Mouse (Mus musculus) stomach, postnatal 0 days (tissue): ENCODE measurements around the gene Otof. TPM values are rescaled to one million over a fixed set of nuclear protein-coding genes. Genes with fewer than 3 reads are reported as not detected.

Source experiments
- ATAC-seq: fragments of 200-750 bp; cut with Nextera tagmentation; 2 replicates; pipeline ENCODE4 v1.8.0; 2017; ENCODE audit not compliant: low FRiP score, low TSS enrichment
- DNase-seq: peaks from one replicate; pipeline ENCODE4 v3.0.0-alpha.2; 2016; ENCODE audit warnings: low spot score
- H3K27ac ChIP-seq: fragments of 300-500 bp; sonication (generic); replicated peaks from 2 replicates; pipeline ENCODE4 v1.5.1; 2014; ENCODE audit warnings: mild to moderate bottlenecking, control low read depth
- H3K27me3 ChIP-seq: fragments of 300-500 bp; sonication (generic); 2 replicates; pipeline ENCODE4 v1.6.1; 2014; ENCODE audit warnings: low read length; ENCODE audit not compliant: control insufficient read depth, insufficient read depth
- H3K36me3 ChIP-seq: fragments of 300-500 bp; sonication (generic); 2 replicates; pipeline ENCODE4 v1.6.1; 2014; ENCODE audit warnings: low read length, mixed read lengths; ENCODE audit not compliant: control insufficient read depth, insufficient read depth
- H3K4me1 ChIP-seq: fragments of 300-500 bp; sonication (generic); replicated peaks from 2 replicates; pipeline ENCODE4 v1.6.1; 2014; ENCODE audit warnings: antibody characterized with exemption; ENCODE audit not compliant: control insufficient read depth, insufficient read depth
- H3K4me2 ChIP-seq: fragments of 300-500 bp; sonication (generic); replicated peaks from 2 replicates; pipeline ENCODE4 v1.6.1; 2014; ENCODE audit warnings: low read depth, mild to moderate bottlenecking, control low read depth, moderate library complexity
- H3K4me3 ChIP-seq: fragments of 300-500 bp; sonication (generic); 2 replicates; pipeline ENCODE4 v1.5.1; 2014; ENCODE audit warnings: low read depth, low read length, control low read depth
- H3K9ac ChIP-seq: fragments of 300-500 bp; sonication (generic); 2 replicates; pipeline ENCODE4 v1.6.1; 2014; ENCODE audit warnings: mild to moderate bottlenecking, low read length, control low read depth, mixed read lengths
- H3K9me3 ChIP-seq: fragments of 300-500 bp; sonication (generic); 2 replicates; pipeline ENCODE4 v1.6.1; 2016; ENCODE audit warnings: low read length; ENCODE audit not compliant: control insufficient read depth
- CTCF ChIP-seq: IDR thresholded peaks from 2 replicates; pipeline ENCODE4 v1.5.1; 2016; ENCODE audit warnings: antibody characterized with exemption, low read depth, mild to moderate bottlenecking, moderate library complexity
- EP300 ChIP-seq: optimal IDR thresholded peaks from 2 replicates; pipeline ENCODE3; 2016; ENCODE audit warnings: antibody characterized with exemption
- WGBS: fragments of 180-500 bp; shearing (Covaris S2); extraction: QIAGEN DNeasy Blood & Tissue Kit; methylation state at CpG from one replicate; pipeline ENCODE4 v1.1.7; 2014; 5-methylcytosine and 5-hydroxymethylcytosine counted together
- polyA plus RNA-seq: library from polyadenylated mRNA; unstranded; fragments of >200 nt; fragmentation: Nextera tagmentation; extraction: Ambion mirVana; gene quantifications from 2 replicates; pipeline ENCODE4 v1.2.1, GENCODE M21; 2015

Gene Otof
- polyA plus RNA-seq, 1 experiment from 2014 or later, result 0.02 TPM

DNA sequence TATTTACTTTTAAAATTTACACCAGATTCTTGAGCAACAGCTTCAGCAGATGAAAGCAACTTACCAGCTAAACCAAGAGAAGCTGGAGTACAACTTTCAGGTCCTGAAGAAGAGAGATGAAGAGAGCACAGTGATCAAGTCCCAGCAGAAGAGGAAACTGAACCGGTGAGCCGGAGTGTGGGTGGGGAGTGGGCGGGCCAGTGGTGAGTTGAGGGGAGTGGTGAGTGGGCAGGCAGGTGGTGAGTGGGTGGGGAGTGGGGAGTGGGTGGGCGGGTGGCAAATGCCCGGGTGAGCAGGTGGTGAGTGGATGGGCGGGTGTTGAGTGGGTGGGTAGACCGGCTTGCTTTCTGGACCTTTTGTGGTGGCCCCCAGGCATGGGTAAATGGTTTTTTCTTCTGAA, 106.6 kb downstream of the Otof start:
- H3K4me1 ChIP-seq, result no peaks in the 10 kb centered on the region
- no peak overlapping the region for H3K4me2 ChIP-seq
- no peak overlapping the region for H3K27ac ChIP-seq
- no peaks in the 10 kb centered on the region for H3K27me3 ChIP-seq
- 67% methylated on average over 6 of the region's 7 CpGs for WGBS
- H3K4me3 ChIP-seq, result no peak overlapping the region
- ATAC-seq, result no peak
- no peak for TF ChIP-seq CTCF
- no peak for TF ChIP-seq EP300
- no peak overlapping the region for H3K9ac ChIP-seq
- DNase-seq, result no peak
- H3K9me3 ChIP-seq, result no peaks in the 10 kb centered on the region
- no peaks in the 10 kb centered on the region for H3K36me3 ChIP-seq

DNA sequence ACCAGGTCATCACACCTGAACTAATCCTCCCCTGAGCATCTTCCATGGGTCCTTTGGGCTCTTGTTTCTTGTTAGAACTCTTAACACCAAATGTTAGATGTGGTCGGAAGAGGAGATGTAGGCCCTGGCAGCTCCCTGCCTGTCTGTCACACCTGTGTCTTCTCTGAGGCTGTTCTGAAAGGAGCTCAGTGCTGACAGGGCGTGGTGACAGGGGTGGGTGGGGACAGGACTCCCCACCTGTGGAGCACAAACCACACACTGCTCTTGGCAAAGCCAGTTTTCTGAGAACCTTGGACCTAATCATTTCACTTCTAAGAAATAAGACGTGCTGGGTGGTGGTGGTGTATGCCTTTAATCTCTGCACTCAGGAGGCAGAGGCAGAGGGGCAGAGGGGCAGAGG, 108.1 kb downstream of the Otof start:
- no peaks in the 10 kb centered on the region for H3K27me3 ChIP-seq
- peak; percentile 56 for DNase-seq
- no peak overlapping the region for H3K9ac ChIP-seq
- H3K4me2 ChIP-seq, result no peak overlapping the region
- no peaks in the 10 kb centered on the region for H3K4me1 ChIP-seq
- no peaks in the 10 kb centered on the region for H3K9me3 ChIP-seq
- peak; percentile 64; the same call in 1 of the 2 replicates for ATAC-seq
- no peak overlapping the region for H3K27ac ChIP-seq
- no peak overlapping the region for H3K4me3 ChIP-seq
- TF ChIP-seq CTCF (no peak), EP300 (no peak)
- 44% methylated on average over 3 of the region's 3 CpGs for WGBS
- no peaks in the 10 kb centered on the region for H3K36me3 ChIP-seq

DNA sequence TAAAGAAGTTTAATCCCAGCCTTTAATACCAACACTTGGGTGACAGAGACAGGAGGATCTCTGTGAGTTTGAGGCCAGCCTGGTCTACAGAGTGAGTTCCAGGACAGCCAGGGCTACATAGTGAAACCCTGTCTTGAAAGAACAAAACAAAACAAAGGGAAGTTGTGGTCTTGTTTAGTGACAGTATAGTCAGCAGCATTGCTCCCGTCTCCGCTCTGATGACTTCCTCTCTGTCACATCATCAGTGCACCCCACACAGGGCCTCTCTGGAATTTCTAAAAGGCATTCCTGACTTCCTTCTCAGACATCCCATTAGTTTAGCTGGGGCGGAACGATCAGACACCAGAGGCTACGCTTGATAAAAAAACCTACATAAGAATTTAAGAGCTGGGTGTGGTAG, 117.8 kb downstream of the Otof start:
- WGBS, result 35% methylated on average over 5 of the region's 5 CpGs
- no peaks in the 10 kb centered on the region for H3K4me1 ChIP-seq
- no peak for DNase-seq
- no peak overlapping the region for H3K27ac ChIP-seq
- no peaks in the 10 kb centered on the region for H3K9me3 ChIP-seq
- H3K9ac ChIP-seq, result no peak overlapping the region
- H3K27me3 ChIP-seq, result no peaks in the 10 kb centered on the region
- no peak overlapping the region for H3K4me3 ChIP-seq
- no peak overlapping the region for H3K4me2 ChIP-seq
- H3K36me3 ChIP-seq, result no peaks in the 10 kb centered on the region
- no peak for TF ChIP-seq EP300
- TF ChIP-seq CTCF, result no peak
- ATAC-seq, result no peak

DNA sequence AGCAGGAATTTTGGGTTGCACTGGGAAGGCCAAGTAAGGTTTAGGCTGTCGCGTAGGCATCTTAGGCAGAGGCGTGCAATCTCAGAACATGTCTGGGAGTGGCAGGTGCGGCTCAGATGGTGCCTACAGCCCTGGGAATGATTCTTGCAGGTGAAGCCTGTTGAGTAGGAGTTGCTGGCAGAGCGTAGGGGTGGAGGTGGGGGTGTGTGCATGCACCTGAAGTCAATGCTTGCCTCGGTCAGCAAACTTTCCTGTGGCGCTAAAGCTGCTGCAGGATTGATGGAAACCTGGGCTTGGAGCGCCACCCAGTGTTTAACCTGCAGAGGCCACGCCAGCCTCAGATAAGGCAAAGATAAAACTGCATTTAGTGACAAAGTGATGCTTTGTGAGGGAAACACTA, 118.6 kb downstream of the Otof start:
- ATAC-seq (peak; percentile 84), DNase-seq (peak; percentile 87)
- Histone ChIP-seq H3K27me3 (no peaks in the 10 kb centered on the region), H3K4me2 (peak overlapping the region; percentile 44), H3K9ac (no peak overlapping the region), H3K4me3 (peak overlapping the region; percentile 4; the same call in 1 of the 2 replicates), H3K27ac (no peak overlapping the region), H3K4me1 (no peaks in the 10 kb centered on the region), H3K36me3 (no peaks in the 10 kb centered on the region), H3K9me3 (no peaks in the 10 kb centered on the region)
- 2% methylated on average over 9 of the region's 9 CpGs for WGBS
- TF ChIP-seq EP300 (no peak), CTCF (peak; percentile 97)

DNA sequence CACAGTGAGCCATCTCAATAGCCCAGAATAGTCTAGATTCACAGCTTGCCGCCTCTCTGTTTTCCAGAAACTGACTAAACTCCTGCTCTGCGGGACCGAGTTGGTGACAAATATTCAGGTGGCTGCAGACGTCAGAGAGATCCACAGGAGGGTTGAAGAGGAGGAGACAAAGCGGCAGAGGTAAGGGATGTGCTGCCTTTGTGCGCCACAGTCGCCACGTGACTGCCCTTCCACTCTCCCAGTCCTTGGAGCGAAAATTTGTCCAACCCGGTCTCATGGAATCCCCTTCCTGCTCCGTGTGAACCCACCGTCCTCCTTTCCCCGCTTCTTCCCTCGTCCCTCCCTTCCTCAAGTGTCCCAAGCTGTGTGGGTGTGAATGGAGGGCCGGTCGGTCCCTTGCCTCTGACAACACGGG, 119.1 kb downstream of the Otof start:
- Histone ChIP-seq H3K36me3 (no peaks in the 10 kb centered on the region), H3K4me3 (0 out of 2 replicates have a peak overlapping the region, but pooled peaks have one; percentile 4), H3K9me3 (no peaks in the 10 kb centered on the region), H3K27ac (no peak overlapping the region), H3K4me1 (no peaks in the 10 kb centered on the region), H3K4me2 (peak overlapping the region; percentile 44), H3K9ac (no peak overlapping the region), H3K27me3 (no peaks in the 10 kb centered on the region)
- peak; percentile 33 for ATAC-seq
- no peak for DNase-seq
- no peak for TF ChIP-seq EP300
- TF ChIP-seq CTCF, result no peak
- 7% methylated on average over 17 of the region's 17 CpGs for WGBS

DNA sequence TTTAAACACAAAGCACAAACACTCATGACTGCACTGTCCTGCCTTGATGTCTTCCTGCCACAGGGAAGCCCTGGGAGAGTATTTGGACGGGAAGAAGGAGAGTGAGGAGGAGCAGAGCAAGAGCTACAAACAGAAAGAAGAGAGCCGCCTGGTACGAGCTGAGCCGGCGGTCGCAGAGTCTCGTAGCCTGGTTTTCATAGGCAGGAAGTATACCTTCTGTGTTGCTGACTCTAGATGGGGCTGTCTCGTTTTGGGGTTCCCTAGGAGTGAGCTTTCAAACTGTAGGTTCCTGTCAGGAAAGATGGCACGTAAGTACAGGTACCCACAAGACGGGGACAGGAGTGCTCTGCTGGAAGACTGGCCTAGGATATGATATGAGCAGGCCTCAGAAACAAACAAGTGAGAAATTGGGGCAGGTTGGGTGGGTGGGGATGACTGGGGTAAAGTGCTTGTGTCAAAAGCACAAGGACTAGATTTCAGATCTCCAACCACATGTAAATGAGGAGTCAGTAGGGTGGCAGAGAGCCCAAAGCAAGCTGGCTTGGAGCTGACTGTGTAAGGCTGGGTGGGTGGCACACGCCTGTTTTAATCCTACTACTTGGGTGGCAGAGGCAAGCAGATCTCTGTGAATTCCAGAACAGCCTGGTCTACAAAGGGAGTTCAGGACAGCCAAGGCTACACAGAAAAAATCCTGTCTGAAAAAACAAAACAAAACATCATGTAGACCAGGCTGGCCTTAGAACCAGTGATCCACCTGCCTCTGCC, 119.9 kb downstream of the Otof start:
- WGBS, result 77% methylated on average over 11 of the region's 11 CpGs
- no peak for TF ChIP-seq EP300
- TF ChIP-seq CTCF, result no peak
- ATAC-seq, result no peak

More for the DNA sequence above, 119.9 kb downstream of the Otof start:
- Histone ChIP-seq H3K4me2 (no peak overlapping the region), H3K27ac (no peak overlapping the region), H3K4me3 (no peak overlapping the region), H3K9ac (no peak overlapping the region), H3K9me3 (no peaks in the 10 kb centered on the region), H3K36me3 (no peaks in the 10 kb centered on the region), H3K27me3 (no peaks in the 10 kb centered on the region), H3K4me1 (no peaks in the 10 kb centered on the region)
- no peak for DNase-seq
